Mouse (Mus musculus): ENCODE results near the gene Mbnl2. TPM values are rescaled to one million over a fixed set of nuclear protein-coding genes. Genes with fewer than 3 reads are reported as not detected.

Mbnl2 gene
- polyA plus RNA-seq, 1 experiment from 2014 or later: 21.8 TPM

DNA sequence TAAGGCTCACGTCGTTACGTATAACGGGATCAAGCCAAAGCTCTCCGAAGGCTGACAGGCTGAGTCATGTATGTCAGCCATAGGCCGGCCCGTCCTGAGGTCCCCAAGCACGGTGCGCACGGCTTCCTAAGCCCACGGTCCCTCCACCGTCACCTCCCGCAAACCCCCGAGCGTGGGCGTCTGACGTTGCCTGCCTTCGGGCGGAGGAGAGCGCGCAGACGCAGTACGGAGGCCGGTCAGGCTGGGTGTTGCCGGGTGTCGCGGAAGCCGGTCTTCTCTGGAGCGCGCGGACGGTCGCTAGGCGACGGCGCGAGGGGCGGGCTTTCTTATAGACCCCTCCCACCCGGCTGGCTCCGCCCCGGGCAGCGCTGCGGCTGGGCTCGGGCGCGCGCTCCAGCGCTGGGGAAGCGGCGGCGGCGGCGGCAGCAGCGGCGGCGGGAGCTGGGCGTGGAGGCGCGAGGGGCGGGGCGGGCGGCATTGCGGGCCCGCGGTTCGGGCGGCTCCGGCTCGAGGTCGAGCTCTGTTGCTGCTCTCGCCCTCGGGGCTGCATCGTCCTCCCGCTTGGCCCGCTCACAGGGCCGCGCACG lies 202.6 kb downstream of the Mbnl2 start, which contains the start of gene Rap2a:
Rap2a (plus strand) TSS at position 463 of the 587 bp plus-strand sequence.
- H3K9ac ChIP-seq (ENCODE audit: low read depth, low read length): peak within 1 kb of the TSS; percentile 90
- H3K27ac ChIP-seq (ENCODE audit: low read length): peak within 1 kb of the TSS; percentile 98
- no peaks in the 10 kb centered on the region for H3K27me3 ChIP-seq (ENCODE audit: control insufficient read depth, insufficient read depth, low read depth, low read length)
- peaks cover 33% of the 10 kb centered on the region for H3K4me1 ChIP-seq (ENCODE audit: control insufficient read depth, insufficient read depth, low read length)
- under 1% methylated on average over 63 of the region's 78 CpGs for WGBS
- peak within 1 kb of the TSS; percentile 86 for H3K4me3 ChIP-seq (ENCODE audit: low read depth, low read length)
- ATAC-seq: peak; percentile 92
- H3K9me3 ChIP-seq (replicated peaks; ENCODE audit: control insufficient read depth, low read length, poor library complexity, severe bottlenecking): no peaks in the 10 kb centered on the region
- peak within 1 kb of the TSS; percentile 76 for H3K4me2 ChIP-seq (ENCODE audit: low read length)
- no peaks in the 10 kb centered on the region for H3K36me3 ChIP-seq (ENCODE audit: control insufficient read depth, insufficient read depth, low read length)

DNA sequence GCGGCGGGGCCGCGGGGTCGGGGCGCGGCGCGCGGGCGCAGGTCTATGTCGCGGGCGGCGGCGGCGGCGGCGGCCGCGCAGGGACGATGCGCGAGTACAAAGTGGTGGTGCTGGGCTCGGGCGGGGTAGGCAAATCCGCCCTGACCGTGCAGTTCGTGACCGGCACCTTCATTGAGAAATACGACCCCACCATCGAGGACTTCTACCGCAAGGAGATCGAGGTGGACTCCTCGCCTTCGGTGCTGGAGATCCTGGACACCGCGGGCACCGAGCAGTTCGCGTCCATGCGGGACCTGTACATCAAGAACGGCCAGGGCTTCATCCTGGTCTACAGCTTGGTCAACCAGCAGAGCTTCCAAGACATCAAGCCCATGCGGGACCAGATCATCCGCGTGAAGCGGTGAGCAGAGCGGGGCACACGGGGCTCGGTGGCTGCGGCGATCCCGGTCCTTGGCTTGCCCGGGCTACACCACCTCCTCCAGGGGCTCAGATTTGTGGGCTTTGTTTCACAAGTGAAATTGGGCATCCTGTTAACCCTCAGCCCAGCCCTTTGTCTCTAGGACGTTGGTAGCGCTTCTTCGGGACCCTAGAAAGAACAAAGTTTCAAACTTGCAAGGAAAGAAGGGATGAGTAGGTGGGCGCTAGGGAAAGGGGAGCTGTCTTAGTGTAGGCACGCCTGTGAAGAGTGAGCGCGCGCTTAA lies 203.3 kb downstream of the Mbnl2 start:
- Histone ChIP-seq H3K27me3 (ENCODE audit: control insufficient read depth, insufficient read depth, low read depth, low read length) (no peaks in the 10 kb centered on the region), H3K4me2 (ENCODE audit: low read length) (peak overlapping the region; percentile 76), H3K9me3 (replicated peaks; ENCODE audit: control insufficient read depth, low read length, poor library complexity, severe bottlenecking) (no peaks in the 10 kb centered on the region), H3K27ac (ENCODE audit: low read length) (peak overlapping the region; percentile 98), H3K36me3 (ENCODE audit: control insufficient read depth, insufficient read depth, low read length) (no peaks in the 10 kb centered on the region), H3K9ac (ENCODE audit: low read depth, low read length) (peak overlapping the region; percentile 90), H3K4me3 (ENCODE audit: low read depth, low read length) (peak overlapping the region; percentile 86), H3K4me1 (ENCODE audit: control insufficient read depth, insufficient read depth, low read length) (peaks cover 29% of the 10 kb centered on the region)
- no peak for ATAC-seq
- WGBS: under 1% methylated on average over 62 of the region's 62 CpGs

DNA sequence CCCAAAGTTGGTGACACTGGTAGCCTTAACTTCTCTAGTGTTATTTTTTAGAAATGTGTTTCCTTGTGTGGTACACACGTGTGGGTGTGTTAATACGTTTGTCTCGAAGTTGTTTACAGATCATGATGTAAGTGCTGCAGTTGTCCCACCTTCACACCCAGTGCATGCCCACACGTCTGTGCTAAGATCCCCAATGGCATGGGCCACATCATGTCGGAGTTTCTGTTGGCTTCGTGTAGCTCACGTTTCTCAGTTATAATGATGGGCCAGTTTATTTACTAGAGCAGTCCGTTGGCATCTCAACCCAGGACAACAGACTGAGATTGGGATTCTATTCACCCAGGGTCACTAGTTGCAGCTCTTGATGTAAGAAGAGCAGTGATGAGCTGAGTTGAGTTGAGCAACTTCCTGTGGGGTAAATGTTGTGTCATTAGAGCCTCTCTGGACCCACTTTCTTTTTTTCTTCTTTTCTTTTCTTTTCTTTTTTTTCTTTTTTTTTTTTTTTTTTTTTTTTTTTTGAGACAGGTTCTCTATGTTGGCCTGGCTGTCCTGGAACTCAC lies 205.0 kb downstream of the Mbnl2 start:
- Histone ChIP-seq H3K36me3 (ENCODE audit: control insufficient read depth, insufficient read depth, low read length) (no peaks in the 10 kb centered on the region), H3K9me3 (replicated peaks; ENCODE audit: control insufficient read depth, low read length, poor library complexity, severe bottlenecking) (no peaks in the 10 kb centered on the region), H3K27me3 (ENCODE audit: control insufficient read depth, insufficient read depth, low read depth, low read length) (no peaks in the 10 kb centered on the region), H3K4me1 (ENCODE audit: control insufficient read depth, insufficient read depth, low read length) (peaks cover 27% of the 10 kb centered on the region), H3K27ac (ENCODE audit: low read length) (no peak overlapping the region), H3K9ac (ENCODE audit: low read depth, low read length) (no peak overlapping the region), H3K4me2 (ENCODE audit: low read length) (peak overlapping the region; percentile 76), H3K4me3 (ENCODE audit: low read depth, low read length) (no peak overlapping the region; the same call in 1 of the 2 replicates)
- ATAC-seq: no peak
- WGBS: 85% methylated on average over 8 of the region's 8 CpGs

DNA sequence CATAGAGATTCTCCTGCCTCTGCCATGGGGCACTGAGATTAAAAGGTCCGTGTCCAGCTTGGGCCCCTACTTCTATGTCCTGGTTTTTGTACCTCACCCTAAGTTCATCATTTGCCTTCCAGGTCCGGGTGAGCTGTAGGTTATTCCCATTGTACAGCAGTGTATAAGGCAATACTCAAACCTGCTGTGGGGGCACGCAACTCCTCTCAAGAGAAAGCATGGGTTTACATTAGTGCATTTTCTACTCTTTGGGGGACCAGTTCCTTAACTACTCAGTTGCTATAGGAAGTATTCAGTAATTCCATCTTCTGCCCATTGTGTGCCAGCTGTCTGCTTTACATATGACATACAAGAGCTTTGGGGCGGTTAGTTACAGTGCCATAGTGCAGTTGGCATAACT lies 205.5 kb downstream of the Mbnl2 start:
- Histone ChIP-seq H3K4me3 (ENCODE audit: low read depth, low read length) (no peak overlapping the region), H3K27ac (ENCODE audit: low read length) (no peak overlapping the region), H3K4me1 (ENCODE audit: control insufficient read depth, insufficient read depth, low read length) (peaks cover 27% of the 10 kb centered on the region), H3K27me3 (ENCODE audit: control insufficient read depth, insufficient read depth, low read depth, low read length) (no peaks in the 10 kb centered on the region), H3K9me3 (replicated peaks; ENCODE audit: control insufficient read depth, low read length, poor library complexity, severe bottlenecking) (no peaks in the 10 kb centered on the region), H3K4me2 (ENCODE audit: low read length) (peak overlapping the region; percentile 76; the same call in 1 of the 2 replicates), H3K9ac (ENCODE audit: low read depth, low read length) (no peak overlapping the region), H3K36me3 (ENCODE audit: control insufficient read depth, insufficient read depth, low read length) (no peaks in the 10 kb centered on the region)
- WGBS: 90% methylated on average over 4 of the region's 4 CpGs
- no peak for ATAC-seq

Other genes with a start within 250 kb of the Mbnl2 start
- not detected in 2 replicates for gene Oxgr1, start 233.2 kb upstream of the Mbnl2 start, polyA plus RNA-seq (2015; fragmentation: Nextera tagmentation; extraction: Ambion mirVana)
- 17.2 and 22.0 TPM in 2 replicates for gene Rap2a, start 202.8 kb downstream of the Mbnl2 start, polyA plus RNA-seq (2015; fragmentation: Nextera tagmentation; extraction: Ambion mirVana)